Mouse (Mus musculus): ENCODE measurements around the gene Gas1.

Gene Gas1

GRCm38 (mm10) chr13:60172366-60173017 lies 4.7 kb downstream of the Gas1 start:
- DNase-seq = peak; percentile 71

GRCm38 (mm10) chr13:60171781-60172180 lies 5.4 kb downstream of the Gas1 start:
- DNase-seq = no peak

GRCm38 (mm10) chr13:60170898-60171715 lies 6.1 kb downstream of the Gas1 start:
- peak; percentile 69 for DNase-seq

GRCm38 (mm10) chr13:60169026-60169425 lies 8.1 kb downstream of the Gas1 start:
- no peak for DNase-seq

GRCm38 (mm10) chr13:60156294-60157126 lies 20.7 kb downstream of the Gas1 start:
- peak; percentile 50 for DNase-seq

- DNase-seq = no peak
These were observed 23.0 kb downstream of the Gas1 start for GRCm38 (mm10) chr13:60154170-60154569.

GRCm38 (mm10) chr13:60148235-60148634 lies 28.9 kb downstream of the Gas1 start:
- DNase-seq = no peak

- no peak for DNase-seq
These were observed 29.3 kb downstream of the Gas1 start for GRCm38 (mm10) chr13:60147857-60148181.

- DNase-seq = peak; percentile 91
These were observed 29.9 kb downstream of the Gas1 start for GRCm38 (mm10) chr13:60146994-60147856.

- DNase-seq = no peak
These were observed 30.9 kb downstream of the Gas1 start for GRCm38 (mm10) chr13:60146231-60146630.

- DNase-seq = no peak
These were observed 40.2 kb downstream of the Gas1 start for GRCm38 (mm10) chr13:60136962-60137361.

GRCm38 (mm10) chr13:60134439-60134799 lies 42.7 kb downstream of the Gas1 start:
- no peak for DNase-seq

- DNase-seq = peak; percentile 57
These were observed 43.3 kb downstream of the Gas1 start for GRCm38 (mm10) chr13:60133716-60134438.

GRCm38 (mm10) chr13:60131771-60132170 lies 45.4 kb downstream of the Gas1 start:
- no peak for DNase-seq

- DNase-seq = no peak
These were observed 47.6 kb downstream of the Gas1 start for GRCm38 (mm10) chr13:60129541-60129940.

- no peak for DNase-seq
These were observed 50.8 kb downstream of the Gas1 start for GRCm38 (mm10) chr13:60126338-60126737.

- peak; percentile 63 for DNase-seq
These were observed 51.5 kb downstream of the Gas1 start for GRCm38 (mm10) chr13:60125501-60126305.

GRCm38 (mm10) chr13:60125020-60125419 lies 52.1 kb downstream of the Gas1 start:
- peak; percentile 72 for DNase-seq

- no peak for DNase-seq
These were observed 52.7 kb downstream of the Gas1 start for GRCm38 (mm10) chr13:60124456-60124855.

Measured in embryo, embryonic 11 days (tissue).